Mouse (Mus musculus): ENCODE data around the gene Tmcc3. TPM values are rescaled to one million over a fixed set of nuclear protein-coding genes. Genes with fewer than 3 reads are reported as not detected.

The Tmcc3 gene
- polyA plus RNA-seq, 1 experiment from 2014 or later, result 12.9 TPM

DNA sequence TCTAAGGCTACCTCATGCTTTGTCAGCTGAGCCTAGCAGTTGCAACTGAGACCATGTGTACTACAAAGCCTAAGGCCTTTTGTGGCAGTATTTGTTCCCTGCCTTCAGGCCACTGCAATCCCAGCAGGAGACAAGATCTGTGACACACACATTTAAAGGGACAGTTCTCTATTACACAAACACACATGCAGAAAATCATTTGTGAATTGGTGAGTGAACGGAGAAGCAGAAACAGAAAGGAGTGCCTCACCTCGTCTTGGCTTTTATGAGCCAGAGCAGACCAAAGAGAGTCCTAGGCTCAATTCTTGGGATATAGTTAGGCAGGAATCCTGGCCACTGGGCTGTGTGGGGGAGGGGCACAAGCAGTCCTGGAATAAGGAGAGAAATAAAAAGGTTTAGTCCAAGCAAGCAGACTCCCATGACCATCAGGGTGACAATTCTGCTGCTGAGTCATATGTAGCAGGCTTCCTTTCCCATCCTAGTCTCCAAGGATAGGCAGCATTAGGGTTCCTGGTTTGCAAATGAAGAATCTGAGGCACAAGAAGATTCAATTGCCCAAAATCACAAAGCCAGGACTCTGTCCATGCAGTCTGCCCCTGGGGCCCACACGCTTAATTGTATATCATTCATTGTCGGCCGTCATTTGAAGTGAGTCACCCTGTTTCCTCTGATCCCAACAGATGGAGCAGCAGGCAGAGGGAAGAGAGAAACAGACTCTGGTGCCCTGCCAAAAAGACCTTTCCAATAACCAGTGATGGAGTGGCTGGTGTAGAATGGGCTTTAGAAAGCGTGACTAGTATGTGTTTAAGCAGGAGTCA, 16.6 kb upstream of the Tmcc3 start:
- Histone ChIP-seq H3K27me3 (ENCODE audit: control insufficient read depth, insufficient read depth, low read length) (no peaks in the 10 kb centered on the region), H3K9me3 (replicated peaks; ENCODE audit: control insufficient read depth, low read length) (no peaks in the 10 kb centered on the region), H3K9ac (ENCODE audit: low read length) (no peak overlapping the region), H3K27ac (ENCODE audit: low read length) (no peak overlapping the region), H3K4me1 (ENCODE audit: control insufficient read depth, insufficient read depth, low read length) (no peaks in the 10 kb centered on the region), H3K4me2 (ENCODE audit: low read depth, low read length) (no peak overlapping the region), H3K4me3 (replicated peaks; ENCODE audit: low read length) (no peak overlapping the region), H3K36me3 (ENCODE audit: control insufficient read depth, insufficient read depth, low read length) (no peaks in the 10 kb centered on the region)
- ATAC-seq (ENCODE audit: insufficient read depth, low FRiP score), result no peak
- WGBS, result 39% methylated on average over 6 of the region's 6 CpGs

DNA sequence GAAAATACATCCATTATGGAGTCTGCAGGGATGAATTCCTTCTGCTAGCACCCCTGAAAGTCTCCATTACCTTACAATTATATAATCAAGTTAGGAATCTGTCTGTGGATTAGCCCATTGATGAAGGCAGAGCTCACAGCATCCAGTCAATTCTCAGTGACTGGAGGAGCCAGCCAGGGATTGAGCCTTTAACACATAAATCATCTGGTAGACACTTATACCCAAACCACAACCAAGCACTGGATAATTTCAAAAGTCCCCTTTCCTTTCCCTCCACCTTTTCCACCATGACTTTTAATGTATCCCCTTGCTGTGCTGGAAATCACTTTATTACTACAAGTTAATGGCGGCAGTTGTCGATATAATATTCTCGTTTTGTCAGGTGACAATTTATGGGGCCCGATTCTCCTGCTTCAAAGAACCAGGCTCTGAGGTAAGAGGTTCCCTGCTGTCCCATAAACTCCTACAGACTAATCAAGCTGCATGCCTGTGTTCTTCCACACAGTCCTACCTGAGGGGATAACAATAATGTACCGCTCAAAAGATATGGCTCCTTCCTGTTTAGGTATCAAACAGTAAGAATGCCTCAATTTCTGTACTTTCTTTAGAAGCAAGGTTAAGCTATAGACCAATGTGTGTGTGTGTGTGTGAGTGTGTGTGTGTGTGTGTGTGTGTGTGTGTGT, 15.7 kb upstream of the Tmcc3 start:
- Histone ChIP-seq H3K36me3 (ENCODE audit: control insufficient read depth, insufficient read depth, low read length) (no peaks in the 10 kb centered on the region), H3K9ac (ENCODE audit: low read length) (no peak overlapping the region), H3K4me3 (replicated peaks; ENCODE audit: low read length) (no peak overlapping the region), H3K27ac (ENCODE audit: low read length) (no peak overlapping the region), H3K9me3 (replicated peaks; ENCODE audit: control insufficient read depth, low read length) (no peaks in the 10 kb centered on the region), H3K27me3 (ENCODE audit: control insufficient read depth, insufficient read depth, low read length) (no peaks in the 10 kb centered on the region), H3K4me1 (ENCODE audit: control insufficient read depth, insufficient read depth, low read length) (no peaks in the 10 kb centered on the region), H3K4me2 (ENCODE audit: low read depth, low read length) (no peak overlapping the region)
- WGBS, result 88% methylated on average over 5 of the region's 5 CpGs
- ATAC-seq (ENCODE audit: insufficient read depth, low FRiP score), result no peak

DNA sequence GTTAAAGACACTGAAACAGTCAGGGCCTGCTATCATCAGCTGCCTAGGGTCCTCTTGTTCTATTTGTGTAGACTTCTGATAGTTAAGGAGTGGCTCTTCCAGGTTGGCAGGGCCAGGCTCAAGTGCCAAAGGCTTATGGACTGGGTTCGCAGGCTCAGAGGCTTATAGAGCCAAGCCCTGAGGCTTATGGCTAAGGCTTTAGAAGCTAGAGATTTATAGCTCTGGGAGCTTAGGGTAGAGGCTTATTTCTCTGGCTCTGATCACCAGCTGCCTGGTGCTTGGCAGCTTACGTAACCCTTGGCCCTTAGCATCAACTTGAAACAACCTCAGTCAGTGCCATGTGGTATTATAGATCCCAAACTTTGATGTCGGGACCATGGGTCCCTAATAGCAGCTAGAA, 13.3 kb upstream of the Tmcc3 start, which contains the start of gene Gm4792:
Gene Gm4792, minus strand, starts transcription at position 233 of the 400 bp plus-strand sequence.
- H3K27ac ChIP-seq (ENCODE audit: low read length), result no peak within 1 kb of the TSS

DNA sequence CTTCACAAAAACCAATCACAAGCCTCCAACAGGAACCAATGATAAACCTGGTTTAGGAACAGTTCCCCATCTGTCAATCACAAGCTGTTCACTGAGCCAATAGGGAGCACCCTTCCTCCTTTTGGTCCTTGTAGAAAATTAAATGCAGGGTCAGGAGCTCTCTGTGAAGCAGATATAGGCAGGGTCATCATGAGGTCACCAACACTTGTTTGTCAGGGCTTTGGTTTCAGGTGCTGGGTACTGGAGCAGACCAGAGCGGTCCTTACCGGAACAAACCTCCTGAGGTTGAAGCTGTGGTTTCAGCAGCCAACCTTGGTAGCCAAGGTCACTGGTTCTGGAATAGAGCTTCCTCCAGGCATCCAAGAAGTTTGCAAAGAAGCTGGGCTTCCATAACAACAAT, 12.4 kb upstream of the Tmcc3 start:
- no peaks in the 10 kb centered on the region for H3K4me1 ChIP-seq (ENCODE audit: control insufficient read depth, insufficient read depth, low read length)
- ATAC-seq (ENCODE audit: insufficient read depth, low FRiP score), result no peak
- no peaks in the 10 kb centered on the region for H3K9me3 ChIP-seq (replicated peaks; ENCODE audit: control insufficient read depth, low read length)
- no peak overlapping the region for H3K4me3 ChIP-seq (replicated peaks; ENCODE audit: low read length)
- no peak overlapping the region for H3K27ac ChIP-seq (ENCODE audit: low read length)
- H3K27me3 ChIP-seq (ENCODE audit: control insufficient read depth, insufficient read depth, low read length), result no peaks in the 10 kb centered on the region
- H3K36me3 ChIP-seq (ENCODE audit: control insufficient read depth, insufficient read depth, low read length), result no peaks in the 10 kb centered on the region
- H3K9ac ChIP-seq (ENCODE audit: low read length), result no peak overlapping the region
- 98% methylated on average over 2 of the region's 2 CpGs for WGBS
- no peak overlapping the region for H3K4me2 ChIP-seq (ENCODE audit: low read depth, low read length)

More for the DNA sequence above, 13.3 kb upstream of the Tmcc3 start, which contains the start of gene Gm4792:
- ATAC-seq (ENCODE audit: insufficient read depth, low FRiP score), result no peak
- WGBS, result 65% methylated on average over 3 of the region's 3 CpGs
- no peaks in the 10 kb centered on the region for H3K36me3 ChIP-seq (ENCODE audit: control insufficient read depth, insufficient read depth, low read length)
- H3K4me2 ChIP-seq (ENCODE audit: low read depth, low read length), result no peak within 1 kb of the TSS
- H3K27me3 ChIP-seq (ENCODE audit: control insufficient read depth, insufficient read depth, low read length), result no peaks in the 10 kb centered on the region
- H3K4me3 ChIP-seq (replicated peaks; ENCODE audit: low read length), result no peak within 1 kb of the TSS
- no peaks in the 10 kb centered on the region for H3K9me3 ChIP-seq (replicated peaks; ENCODE audit: control insufficient read depth, low read length)
- no peak within 1 kb of the TSS for H3K9ac ChIP-seq (ENCODE audit: low read length)
- H3K4me1 ChIP-seq (ENCODE audit: control insufficient read depth, insufficient read depth, low read length), result no peaks in the 10 kb centered on the region

DNA sequence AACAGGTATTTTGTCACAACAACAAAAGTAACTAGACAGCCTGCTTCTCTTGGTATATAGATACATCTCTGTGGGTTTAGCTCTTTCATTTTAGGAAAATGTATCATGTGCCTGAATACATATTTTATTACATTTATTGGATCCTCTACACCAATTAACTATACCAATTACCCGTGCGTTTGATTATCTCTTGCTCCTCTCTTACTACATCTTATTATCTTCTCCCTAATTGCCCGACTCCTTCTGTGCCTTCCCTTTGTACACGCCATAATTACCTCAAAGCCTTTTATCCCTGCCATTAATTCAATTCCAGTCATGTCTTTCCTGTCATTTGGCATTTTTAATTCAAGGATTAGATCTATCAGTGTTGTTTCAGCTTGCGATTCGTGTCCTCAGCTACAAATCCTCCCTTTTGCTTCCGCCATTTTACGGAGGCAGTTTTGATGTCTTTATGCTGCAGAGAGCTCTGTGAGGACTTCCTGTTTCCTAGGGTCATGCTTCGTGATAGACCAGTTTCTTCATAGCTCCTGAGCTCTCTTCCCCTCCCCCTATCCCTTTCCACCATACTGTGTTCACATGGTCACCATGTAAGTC, 7.6 kb upstream of the Tmcc3 start:
- Histone ChIP-seq H3K9me3 (replicated peaks; ENCODE audit: control insufficient read depth, low read length) (no peaks in the 10 kb centered on the region), H3K4me2 (ENCODE audit: low read depth, low read length) (no peak overlapping the region), H3K36me3 (ENCODE audit: control insufficient read depth, insufficient read depth, low read length) (no peaks in the 10 kb centered on the region), H3K4me1 (ENCODE audit: control insufficient read depth, insufficient read depth, low read length) (no peaks in the 10 kb centered on the region), H3K9ac (ENCODE audit: low read length) (no peak overlapping the region), H3K27me3 (ENCODE audit: control insufficient read depth, insufficient read depth, low read length) (no peaks in the 10 kb centered on the region), H3K27ac (ENCODE audit: low read length) (no peak overlapping the region), H3K4me3 (replicated peaks; ENCODE audit: low read length) (no peak overlapping the region)
- WGBS, result 83% methylated on average over 9 of the region's 9 CpGs
- no peak for ATAC-seq (ENCODE audit: insufficient read depth, low FRiP score)

DNA sequence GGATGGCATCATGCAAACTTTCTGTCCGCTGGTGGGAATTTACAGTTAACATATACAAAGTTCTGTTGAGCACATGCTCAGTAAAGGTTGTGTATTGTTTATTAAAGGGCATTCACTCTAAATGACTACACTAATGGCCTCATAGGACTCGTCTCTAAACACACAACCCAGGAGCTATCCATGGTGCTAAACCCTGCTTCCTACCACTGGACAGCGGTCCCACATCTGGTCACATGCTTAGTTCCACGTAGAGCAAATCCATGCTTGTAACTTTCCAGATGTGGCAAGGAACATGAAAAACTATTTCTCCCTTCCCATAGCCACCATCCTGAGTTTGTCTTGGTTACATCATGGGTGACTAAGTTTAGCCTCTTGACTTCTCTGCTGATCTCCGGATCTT, 6.2 kb upstream of the Tmcc3 start:
- Histone ChIP-seq H3K4me3 (replicated peaks; ENCODE audit: low read length) (no peak overlapping the region), H3K9ac (ENCODE audit: low read length) (no peak overlapping the region), H3K36me3 (ENCODE audit: control insufficient read depth, insufficient read depth, low read length) (no peaks in the 10 kb centered on the region), H3K4me2 (ENCODE audit: low read depth, low read length) (no peak overlapping the region), H3K27ac (ENCODE audit: low read length) (no peak overlapping the region), H3K9me3 (replicated peaks; ENCODE audit: control insufficient read depth, low read length) (no peaks in the 10 kb centered on the region), H3K4me1 (ENCODE audit: control insufficient read depth, insufficient read depth, low read length) (no peaks in the 10 kb centered on the region), H3K27me3 (ENCODE audit: control insufficient read depth, insufficient read depth, low read length) (no peaks in the 10 kb centered on the region)
- WGBS, result 44% methylated on average over 5 of the region's 5 CpGs
- ATAC-seq (ENCODE audit: insufficient read depth, low FRiP score), result no peak

DNA sequence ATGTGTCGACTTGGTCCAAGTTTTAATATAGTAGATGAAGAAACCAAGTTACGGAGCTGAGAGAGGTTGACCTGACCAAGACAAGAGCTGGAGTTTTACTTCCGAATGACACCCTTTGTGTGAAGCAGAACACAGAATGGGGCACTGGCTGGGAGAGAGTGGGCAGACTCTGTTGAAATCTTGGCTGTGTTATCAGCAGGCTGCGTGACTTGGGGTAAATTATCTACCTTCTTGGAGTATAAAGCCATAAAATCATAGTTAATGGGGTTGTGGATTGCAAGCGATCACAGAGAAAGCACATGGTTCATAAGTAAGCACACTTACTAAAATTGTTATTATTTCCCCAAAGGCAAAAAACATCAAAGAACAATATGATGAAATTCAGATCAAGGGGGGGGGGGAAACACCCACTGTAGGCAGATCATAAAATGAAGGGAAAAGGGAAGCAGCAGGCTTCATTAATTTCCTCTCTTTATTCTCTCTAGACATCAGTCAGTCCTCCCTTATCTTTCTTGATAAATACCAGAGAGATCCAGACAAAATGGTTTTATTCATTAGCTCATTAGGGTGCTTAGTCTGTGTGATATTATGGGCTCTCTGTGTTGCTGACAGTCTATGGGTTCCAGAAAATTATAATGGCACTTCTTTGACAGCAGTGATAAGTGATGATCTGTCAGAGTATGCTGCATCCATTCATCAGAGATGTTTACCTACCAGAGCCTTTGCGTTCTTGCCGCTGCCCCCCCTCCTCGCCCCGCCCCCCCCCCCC, 1.1 kb upstream of the Tmcc3 start:
- H3K27ac ChIP-seq (ENCODE audit: low read length), result no peak overlapping the region
- no peak overlapping the region for H3K4me3 ChIP-seq (replicated peaks; ENCODE audit: low read length)
- ATAC-seq (ENCODE audit: insufficient read depth, low FRiP score), result no peak
- no peaks in the 10 kb centered on the region for H3K36me3 ChIP-seq (ENCODE audit: control insufficient read depth, insufficient read depth, low read length)
- H3K9ac ChIP-seq (ENCODE audit: low read length), result no peak overlapping the region
- H3K4me1 ChIP-seq (ENCODE audit: control insufficient read depth, insufficient read depth, low read length), result peaks cover 5% of the 10 kb centered on the region; the same call in 1 of the 2 replicates
- no peaks in the 10 kb centered on the region for H3K9me3 ChIP-seq (replicated peaks; ENCODE audit: control insufficient read depth, low read length)
- WGBS, result 53% methylated on average over 7 of the region's 9 CpGs
- no peaks in the 10 kb centered on the region for H3K27me3 ChIP-seq (ENCODE audit: control insufficient read depth, insufficient read depth, low read length)
- H3K4me2 ChIP-seq (ENCODE audit: low read depth, low read length), result no peak overlapping the region

DNA sequence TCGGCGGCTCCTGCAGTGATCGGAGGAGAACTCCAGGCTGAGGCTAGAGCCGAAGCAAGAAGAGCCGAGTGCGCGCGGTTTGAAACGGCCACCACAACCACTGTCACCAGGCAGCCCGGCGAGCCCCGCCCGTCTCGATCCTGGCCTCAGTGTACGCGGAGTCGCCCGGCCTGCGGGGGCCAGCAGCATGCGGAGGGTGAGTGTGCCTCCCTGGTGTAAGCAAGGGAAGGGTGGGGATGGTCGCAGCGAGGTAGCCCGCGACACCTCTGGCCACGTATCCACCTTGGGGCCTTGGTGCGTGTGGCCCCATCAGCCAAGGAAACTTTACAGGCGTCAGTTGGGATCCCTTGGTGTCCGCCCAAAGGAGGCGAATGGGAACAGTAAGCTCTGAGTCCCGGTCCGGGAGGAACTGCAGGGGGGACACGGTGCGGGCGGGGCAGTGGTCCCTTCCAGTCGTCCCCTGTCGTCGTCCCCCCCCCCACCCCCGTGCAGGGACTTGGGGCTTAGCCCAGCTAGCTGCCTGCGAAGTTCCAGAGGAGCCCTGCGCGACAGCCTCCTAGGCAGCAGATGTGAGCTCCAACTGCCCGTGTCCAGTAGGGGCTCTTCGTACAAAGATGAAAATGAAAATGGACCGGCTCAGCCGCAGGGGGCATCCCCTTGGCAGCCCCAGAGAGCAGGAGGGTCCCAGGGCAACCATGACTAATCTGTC, 412 bp downstream of the Tmcc3 start:
- Histone ChIP-seq H3K9me3 (replicated peaks; ENCODE audit: control insufficient read depth, low read length) (no peaks in the 10 kb centered on the region), H3K27ac (ENCODE audit: low read length) (no peak overlapping the region), H3K4me2 (ENCODE audit: low read depth, low read length) (peak overlapping the region; percentile 97), H3K9ac (ENCODE audit: low read length) (peak overlapping the region; percentile 66), H3K4me3 (replicated peaks; ENCODE audit: low read length) (peak overlapping the region; percentile 58), H3K27me3 (ENCODE audit: control insufficient read depth, insufficient read depth, low read length) (no peaks in the 10 kb centered on the region), H3K4me1 (ENCODE audit: control insufficient read depth, insufficient read depth, low read length) (peaks cover 5% of the 10 kb centered on the region; the same call in 1 of the 2 replicates), H3K36me3 (ENCODE audit: control insufficient read depth, insufficient read depth, low read length) (no peaks in the 10 kb centered on the region)
- ATAC-seq (ENCODE audit: insufficient read depth, low FRiP score), result no peak; the same call in 1 of the 2 replicates
- 2% methylated on average over 43 of the region's 45 CpGs for WGBS

All from stomach, embryonic 16.5 days (tissue).